Mouse (Mus musculus): ENCODE results near the gene Mia3.
A peak's percentile ranks its signal among the peaks of the same experiment; 100 is the strongest.
"Not testable (repeated sequence)": the region's sequence is repeated elsewhere in the genome, so short reads cannot be mapped to it uniquely, and the experiment has no call there.

The Mia3 gene

DNA sequence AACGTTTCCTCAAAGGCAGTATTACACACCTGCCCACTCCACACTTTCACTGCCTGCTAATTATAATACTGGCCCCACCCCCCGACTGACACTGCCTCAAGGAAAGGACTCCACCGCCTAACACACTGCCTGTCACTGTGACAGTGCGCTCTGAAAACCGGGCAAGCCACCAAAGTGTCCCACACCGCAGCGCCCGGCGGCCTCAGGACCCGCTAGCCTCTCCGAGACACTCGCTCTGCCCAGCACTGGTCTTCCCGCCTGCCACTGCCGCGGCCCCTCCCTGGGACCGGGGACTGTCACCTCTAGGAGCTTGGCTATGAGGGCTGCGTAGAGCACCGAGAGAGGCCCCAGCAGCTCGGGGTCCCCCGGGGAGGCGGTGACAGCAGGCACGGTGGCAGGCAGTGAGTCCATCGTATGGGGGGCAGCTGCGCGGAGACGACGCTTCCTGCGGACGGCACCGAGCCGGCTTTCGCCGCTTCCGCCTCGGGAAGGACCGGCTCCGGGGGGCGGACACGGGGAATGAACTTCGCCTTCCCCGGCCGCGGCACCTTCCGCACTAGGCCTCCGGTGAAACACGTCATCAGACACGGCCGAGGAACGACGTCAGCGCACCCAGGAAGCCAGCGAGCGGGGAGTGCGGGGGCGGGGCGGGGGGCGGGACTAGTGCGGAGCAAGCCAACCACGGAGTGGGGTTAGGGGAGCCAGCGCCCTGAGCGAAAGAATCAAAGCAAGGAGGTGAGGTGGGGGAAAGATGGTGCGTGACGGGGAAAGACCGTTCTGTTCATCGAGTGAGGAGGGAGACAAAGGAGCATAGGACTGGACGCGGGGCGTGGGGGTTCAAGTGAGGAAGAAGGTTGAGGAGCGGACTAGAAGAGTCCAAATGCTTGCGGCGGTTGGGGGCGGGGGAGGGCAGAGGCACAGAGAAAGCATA lies 24.2 kb downstream of the Mia3 start:
- peak; percentile 93 for DNase-seq

- DNase-seq = not testable (repeated sequence)
Measured at GRCm38 (mm10) chr1:183342902-183343301, 26.5 kb downstream of the Mia3 start.

DNA sequence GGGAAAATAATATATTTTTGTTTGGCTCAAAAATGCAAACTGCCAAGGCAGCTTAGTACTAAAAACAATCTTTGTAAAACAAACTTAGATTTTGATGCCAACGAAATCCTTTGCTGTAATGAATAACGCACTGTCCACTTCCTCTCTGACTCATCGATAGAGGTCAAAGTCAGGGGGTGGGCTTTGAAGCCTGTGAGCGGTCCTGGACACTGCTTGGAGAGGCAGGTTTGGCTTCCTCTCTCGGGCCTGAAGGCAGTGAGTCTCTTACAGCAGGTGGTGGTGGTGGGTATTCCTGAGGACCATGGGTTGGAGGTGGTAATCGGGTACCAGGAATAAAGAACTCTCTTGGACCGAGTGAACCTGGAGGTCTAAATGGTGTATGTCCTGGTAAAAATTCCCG lies 42.2 kb downstream of the Mia3 start:
- DNase-seq = no peak

- no peak for DNase-seq
Measured at GRCm38 (mm10) chr1:183324433-183324832, 44.9 kb downstream of the Mia3 start.

DNA sequence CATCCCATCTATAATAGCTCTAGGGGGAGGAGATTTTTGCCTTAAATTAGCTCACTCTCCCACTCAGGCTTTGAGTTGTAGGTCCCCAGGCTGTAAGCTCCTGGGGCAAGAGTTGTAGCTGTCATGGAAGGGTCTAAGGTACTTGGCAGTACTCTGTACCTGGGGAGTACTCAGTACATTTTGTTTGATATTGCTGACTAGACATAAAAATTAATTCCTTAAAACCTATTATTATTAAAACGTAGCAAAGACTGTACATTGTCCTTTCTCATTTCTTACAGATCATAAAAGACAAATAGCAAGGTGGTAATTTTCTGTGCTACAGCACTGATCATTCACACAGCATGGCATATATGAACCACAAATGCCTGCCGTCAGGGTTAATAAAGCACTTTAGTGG lies 45.4 kb downstream of the Mia3 start:
- no peak for DNase-seq

DNA sequence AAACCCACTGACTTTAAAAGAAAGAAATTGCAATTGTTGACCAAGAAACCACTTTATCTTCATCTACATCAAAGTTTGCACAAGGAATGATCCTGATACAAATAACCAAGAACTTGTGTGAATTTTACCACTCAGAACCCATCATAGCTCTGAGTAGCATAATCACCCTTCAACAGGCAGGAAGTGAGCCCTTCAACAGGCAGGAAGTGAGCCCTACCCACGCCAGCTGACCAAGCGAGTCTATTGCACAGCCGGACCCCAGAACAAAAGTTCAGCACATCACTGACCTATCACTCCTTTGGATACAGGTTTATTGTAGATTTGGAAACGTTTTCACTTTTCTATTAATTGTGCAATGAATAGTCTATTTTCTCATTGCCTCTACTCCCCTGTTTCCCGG lies 46.9 kb downstream of the Mia3 start:
- not testable (repeated sequence) for DNase-seq

DNA sequence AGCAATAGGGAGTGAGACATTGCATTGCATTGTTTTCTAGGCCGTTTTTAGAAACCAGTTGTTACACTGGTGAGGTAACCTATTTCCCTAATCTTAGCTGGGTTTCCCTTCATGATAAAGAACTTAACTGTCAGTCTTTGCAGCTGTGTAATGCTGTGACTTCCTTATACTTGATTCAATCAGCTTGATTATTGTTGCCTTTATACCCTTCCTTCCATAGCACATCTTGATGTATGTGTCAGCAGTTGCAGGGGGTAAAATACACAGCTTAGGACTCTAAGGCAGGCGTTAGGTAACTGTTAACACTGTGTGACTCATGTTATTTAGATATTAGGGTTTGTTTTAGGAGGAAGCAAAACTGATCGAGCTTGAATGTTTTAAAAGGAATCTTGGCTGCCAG lies 48.6 kb downstream of the Mia3 start:
- no peak for DNase-seq

- peak; percentile 21 for DNase-seq
Measured at GRCm38 (mm10) chr1:183315783-183316182, 53.6 kb downstream of the Mia3 start.

GRCm38 (mm10) chr1:183312076-183312475 lies 57.3 kb downstream of the Mia3 start:
- DNase-seq = no peak

DNA sequence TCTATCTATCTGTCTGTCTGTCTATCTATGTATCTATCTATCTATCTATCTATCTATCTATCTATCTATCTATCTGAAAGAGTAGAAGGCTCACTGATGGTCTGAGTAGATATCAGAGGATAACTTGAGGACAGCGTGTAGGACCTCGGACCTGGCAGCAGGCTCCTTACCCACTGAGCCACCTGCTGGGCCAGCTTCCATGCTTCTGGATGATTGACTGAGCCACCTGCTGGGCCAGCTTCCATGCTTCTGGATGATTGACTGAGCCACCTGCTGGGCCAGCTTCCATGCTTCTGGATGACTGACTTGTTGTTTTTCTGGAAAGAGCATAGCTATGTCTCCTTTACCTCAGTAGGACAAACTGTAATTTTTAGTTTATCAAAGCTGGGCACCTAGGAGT lies 59.8 kb downstream of the Mia3 start:
- DNase-seq = not testable (repeated sequence)

DNA sequence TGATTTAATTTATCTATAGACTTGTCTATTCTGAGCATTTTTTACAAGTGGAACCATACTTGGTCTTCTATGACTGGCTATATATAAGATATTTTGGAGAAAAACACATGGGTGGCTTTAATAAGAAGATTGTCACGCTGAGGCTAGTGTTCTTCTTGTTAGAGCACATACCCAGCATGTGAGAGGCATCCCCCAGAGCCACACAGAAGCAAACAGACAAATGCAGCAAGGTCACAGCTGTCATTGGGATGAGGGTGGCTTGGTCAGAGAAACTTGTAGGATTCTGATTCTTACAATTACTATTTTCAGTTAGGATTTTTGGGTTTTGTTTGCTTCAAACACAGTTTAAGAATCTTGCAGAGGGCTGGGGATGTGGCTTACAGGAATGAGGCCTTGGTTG lies 60.9 kb downstream of the Mia3 start:
- DNase-seq = no peak

DNA sequence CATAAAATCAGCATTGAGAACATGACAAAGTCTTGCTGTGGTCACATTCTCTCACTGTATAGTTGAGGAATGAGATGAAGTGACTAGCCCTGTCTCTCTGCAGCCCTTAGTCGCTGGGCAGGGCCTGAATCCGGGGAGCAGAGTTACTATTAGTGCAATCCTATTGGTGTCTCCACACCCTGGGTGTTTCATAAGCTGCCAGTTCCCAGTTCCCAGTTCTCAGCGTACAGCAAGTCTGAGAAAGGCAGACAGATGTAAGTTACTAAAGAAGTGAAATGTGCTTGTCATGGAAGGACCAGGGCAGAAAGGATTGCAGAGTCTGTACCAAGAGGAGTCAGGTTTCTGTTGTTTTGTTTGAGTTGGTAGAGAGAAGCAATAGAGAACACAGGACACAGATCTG lies 61.8 kb downstream of the Mia3 start:
- DNase-seq = no peak

GRCm38 (mm10) chr1:183299161-183299560 lies 70.2 kb downstream of the Mia3 start:
- DNase-seq = peak; percentile 89

DNA sequence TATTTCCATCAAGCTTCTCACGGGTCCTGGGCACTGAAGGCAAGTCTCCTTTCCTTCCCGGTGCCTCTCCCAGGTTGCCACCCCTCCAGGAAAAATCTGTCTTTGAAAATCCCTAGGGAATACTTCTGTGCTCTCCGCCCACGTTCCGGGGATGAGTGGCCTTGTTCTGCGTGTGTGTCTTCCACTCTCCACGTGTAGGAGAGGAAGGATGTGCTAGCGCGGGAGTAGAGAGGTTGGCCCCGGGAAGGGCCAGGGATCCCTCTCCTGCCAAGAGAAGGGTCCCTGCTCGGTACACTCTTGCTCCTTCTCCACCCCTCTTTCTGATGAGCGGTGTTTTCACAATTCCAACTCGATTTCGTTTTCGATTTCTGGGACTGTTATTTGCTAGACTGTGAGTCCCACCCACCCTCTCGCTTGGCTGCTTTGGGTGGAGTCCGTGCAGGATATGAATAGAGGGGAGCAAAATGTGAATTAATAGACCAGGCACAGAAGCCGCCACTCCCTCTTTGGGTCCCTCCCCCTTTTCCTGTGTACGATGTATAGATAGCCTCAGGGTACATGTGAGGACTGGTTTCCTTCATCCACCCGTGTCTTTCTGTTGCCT lies 71.4 kb downstream of the Mia3 start:
- peak; percentile 48 for DNase-seq

- DNase-seq = no peak
Measured at GRCm38 (mm10) chr1:183297473-183297885, 71.9 kb downstream of the Mia3 start.

DNA sequence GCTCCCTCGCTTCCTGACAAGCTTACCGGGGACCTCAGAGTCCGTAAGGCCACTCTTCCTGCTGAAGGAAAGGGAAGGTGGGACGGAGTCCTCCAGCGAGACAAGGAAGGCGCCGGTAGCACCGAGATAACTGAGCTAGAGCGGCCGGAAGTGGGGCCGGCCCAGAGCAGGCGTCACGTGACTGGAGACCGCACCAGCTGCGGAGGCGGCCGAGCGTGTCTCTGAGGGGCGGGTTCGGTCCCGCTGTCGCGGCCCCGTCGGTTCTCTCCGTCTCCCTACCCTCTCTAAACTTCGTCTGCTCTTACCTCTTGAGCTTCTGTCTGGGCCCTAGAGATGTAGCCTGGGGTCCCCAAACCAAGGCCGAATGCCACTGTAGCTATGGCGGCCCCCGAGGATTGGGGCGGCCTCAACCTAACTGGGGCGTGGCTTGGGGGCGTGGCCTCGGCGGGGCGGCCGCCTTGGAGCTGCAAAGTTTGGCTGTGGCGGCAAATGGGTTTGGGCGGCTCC lies 72.4 kb downstream of the Mia3 start, which contains the start of gene Brox:
Gene Brox, minus strand, starts transcription at position 393 of the 507 bp plus-strand sequence.
- peak; percentile 96 for DNase-seq

GRCm38 (mm10) chr1:183296465-183296864 lies 72.9 kb downstream of the Mia3 start, which contains the start of gene Aida:
Gene Aida (plus strand): TSS chr1:183296590.
- DNase-seq = no peak

DNA sequence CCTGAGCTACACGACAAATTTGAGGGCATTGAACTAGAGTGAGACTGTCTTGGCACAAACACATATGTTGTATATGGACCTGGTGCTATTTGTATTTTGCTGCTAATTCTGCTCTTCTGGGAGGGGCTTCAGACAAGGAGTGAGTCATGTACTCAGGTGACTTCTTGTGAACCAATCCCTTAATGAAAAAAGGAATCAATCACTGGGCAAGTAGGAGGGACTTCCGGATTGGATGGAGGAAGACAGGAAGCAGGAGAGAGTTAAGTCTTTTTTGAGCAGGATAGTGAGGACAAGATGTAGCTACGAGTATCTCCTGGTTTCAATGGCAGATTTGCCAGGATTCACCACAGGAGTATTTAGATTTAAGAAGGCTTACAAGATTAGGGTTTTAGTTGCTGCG lies 79.8 kb downstream of the Mia3 start:
- DNase-seq = no peak

DNA sequence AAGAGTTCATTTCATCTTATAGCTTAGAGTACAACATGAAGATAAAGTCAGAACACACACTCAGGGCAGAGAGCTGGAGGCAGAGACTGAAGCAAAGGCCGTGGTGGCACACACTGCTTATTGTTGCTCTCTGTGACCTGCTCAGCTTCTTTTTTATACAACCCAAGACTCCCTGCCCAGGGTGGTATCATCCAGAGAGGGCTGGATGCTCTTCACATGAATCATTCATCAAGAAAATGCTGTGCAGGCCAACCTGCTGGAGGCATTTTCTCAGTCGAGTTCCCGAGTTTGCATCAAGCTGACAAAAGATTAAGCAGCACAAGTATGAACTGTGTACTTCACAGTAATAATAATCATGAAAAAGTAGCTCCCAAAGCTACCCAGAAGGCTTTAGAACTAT lies 81.0 kb downstream of the Mia3 start:
- DNase-seq = no peak

All from retina, postnatal 1 day (tissue).